Mouse (Mus musculus) CD8-positive naive resting alpha-beta T cell, adult 2 months (primary cell): ENCODE measurements around the gene Cyren.

Source experiments
- DNase-seq, 2 experiments: peaks; one replicate each; pipeline ENCODE4 v3.0.0; 2022; ENCODE audit warnings: low read depth in 2 of 2, low spot score in 2 of 2

Cyren gene

GRCm38 (mm10) chr6:34900990-34901389, 23.1 kb upstream of the Cyren start:
- no peak for DNase-seq

GRCm38 (mm10) chr6:34899127-34899526, 21.3 kb upstream of the Cyren start:
- DNase-seq: no peak

- DNase-seq: no peak
These were observed 18.4 kb upstream of the Cyren start for GRCm38 (mm10) chr6:34896168-34896780.

- no peak for DNase-seq
These were observed 17.7 kb upstream of the Cyren start for GRCm38 (mm10) chr6:34895569-34895968.

- no peak for DNase-seq
These were observed 11.3 kb upstream of the Cyren start for GRCm38 (mm10) chr6:34889185-34889584.

GRCm38 (mm10) chr6:34887131-34887850, 9.4 kb upstream of the Cyren start:
- DNase-seq: no peak

GRCm38 (mm10) chr6:34884724-34885123, 6.9 kb upstream of the Cyren start:
- DNase-seq: no peak

- DNase-seq: peak; percentile 28 to 36
These were observed 2.1 kb upstream of the Cyren start for GRCm38 (mm10) chr6:34879911-34880475.

GRCm38 (mm10) chr6:34879101-34879740, 1.4 kb upstream of the Cyren start:
- DNase-seq: no peak

- DNase-seq: no peak
These were observed 1.1 kb downstream of the Cyren start for GRCm38 (mm10) chr6:34876835-34877156.

- DNase-seq: peak; percentile 54 to 56
These were observed 1.7 kb downstream of the Cyren start for GRCm38 (mm10) chr6:34875966-34876834.

- DNase-seq: peak; percentile 62 to 64
These were observed 2.5 kb downstream of the Cyren start for GRCm38 (mm10) chr6:34875268-34875761.

GRCm38 (mm10) chr6:34874101-34874921, 3.5 kb downstream of the Cyren start:
- no peak for DNase-seq

GRCm38 (mm10) chr6:34872871-34873270, 5.0 kb downstream of the Cyren start:
- DNase-seq: no peak

- no peak for DNase-seq
These were observed 5.9 kb downstream of the Cyren start for GRCm38 (mm10) chr6:34871929-34872328.

- no peak for DNase-seq
These were observed 7.1 kb downstream of the Cyren start for GRCm38 (mm10) chr6:34870724-34871123.

- DNase-seq: no peak
These were observed 7.7 kb downstream of the Cyren start for GRCm38 (mm10) chr6:34870136-34870535.

GRCm38 (mm10) chr6:34869225-34869915, 8.5 kb downstream of the Cyren start:
- DNase-seq: peak in 1 of 2 experiments; percentile 20

- no peak for DNase-seq
These were observed 9.2 kb downstream of the Cyren start for GRCm38 (mm10) chr6:34868507-34869217.
